In genomic region chr9:101423041-101423440, GRCm38 (mm10) we compare ENCODE assay signal across 15 mouse cellular contexts.
DNase-seq lines count a peak whose midpoint lies in the region.
"Had no signal": no experiment of that assay in that cellular context is flagged by ENCODE, and none has a peak within 500 bp of the region (broad histone marks: within the 10 kb centered on the region; RNA-seq: fewer than 3 reads in every experiment).

No protein-coding gene starts in this region.

- peak; percentile 72 for DNase-seq in heart, adult 11 months
- DNase-seq in heart, adult 9 months (ENCODE audit: low spot score in 2 of 2) = no peak
- peak; percentile 24 to 42 for DNase-seq in left cerebral cortex, postnatal 36 days (ENCODE audit: low spot score in 2 of 2)
- DNase-seq in left cerebral cortex, adult 11 months (ENCODE audit: low spot score) = no peak
- DNase-seq in right cerebral cortex, adult 2 months (ENCODE audit: low spot score in 2 of 2) = peak; percentile 41 to 42
- DNase-seq in right cerebral cortex, postnatal 14 days = no peak
- DNase-seq in right cerebral cortex, postnatal 36 days (ENCODE audit: low spot score in 2 of 2) = peak; percentile 31 to 42
- no peak for DNase-seq in adipocyte (ENCODE audit: low spot score)
- DNase-seq: adrenal gland, adult 2 months; adrenal gland, postnatal 25 days; cerebellum, adult 2 months; cerebellum, postnatal 10 days; gastrocnemius, postnatal 36 days; heart, adult 18-20 months; heart, postnatal 14 days had no signal

- intact Hi-C loops in left cerebral cortex, postnatal 36 days (cut with DNase I) = no loop called here

Comparison
In these comparisons a context has a peak if more than half of its experiments do, and no peak if none do; other contexts are left out.
1. DNase-seq: peak in heart, adult 11 months (single experiment), left cerebral cortex, postnatal 36 days (2 of 2), right cerebral cortex, adult 2 months (2 of 2) and right cerebral cortex, postnatal 36 days (2 of 2); none in heart, adult 9 months (0 of 2), left cerebral cortex, adult 11 months (single experiment), right cerebral cortex, postnatal 14 days (single experiment) and adipocyte (single experiment).